Mouse (Mus musculus): ENCODE measurements around the gene Tmprss11f. TPM values are rescaled to one million over a fixed set of nuclear protein-coding genes. Genes with fewer than 3 reads are reported as not detected.

Gene Tmprss11f
- polyA plus RNA-seq, 1 experiment from 2014 or later = 0.04 TPM

- H3K27me3 ChIP-seq (ENCODE audit: low read depth, poor library complexity, severe bottlenecking) = no peaks in the 10 kb centered on the region
- no peaks in the 10 kb centered on the region for H3K9me3 ChIP-seq (replicated peaks)
- 90% methylated on average over 5 of the region's 5 CpGs for WGBS
- no peak for DNase-seq (ENCODE audit: low spot score)
- no peak overlapping the region for H3K27ac ChIP-seq
- no peaks in the 10 kb centered on the region for H3K4me1 ChIP-seq
- H3K36me3 ChIP-seq = no peaks in the 10 kb centered on the region
- no peak overlapping the region for H3K4me3 ChIP-seq
These were observed 120.7 kb downstream of the Tmprss11f start for GRCm38 (mm10) chr5:86511538-86511937.

GRCm38 (mm10) chr5:86493453-86493852 lies 138.8 kb downstream of the Tmprss11f start:
- no peaks in the 10 kb centered on the region for H3K36me3 ChIP-seq
- H3K9me3 ChIP-seq (replicated peaks) = no peaks in the 10 kb centered on the region
- no peaks in the 10 kb centered on the region for H3K27me3 ChIP-seq (ENCODE audit: low read depth, poor library complexity, severe bottlenecking)
- H3K4me3 ChIP-seq = no peak overlapping the region
- WGBS = 88% methylated on average over 1 of the region's 1 CpGs
- H3K4me1 ChIP-seq = no peaks in the 10 kb centered on the region
- DNase-seq (ENCODE audit: low spot score) = no peak
- H3K27ac ChIP-seq = no peak overlapping the region

- Histone ChIP-seq H3K9me3 (replicated peaks) (no peaks in the 10 kb centered on the region), H3K27me3 (ENCODE audit: low read depth, poor library complexity, severe bottlenecking) (no peaks in the 10 kb centered on the region), H3K36me3 (no peaks in the 10 kb centered on the region), H3K27ac (no peak overlapping the region), H3K4me1 (no peaks in the 10 kb centered on the region), H3K4me3 (no peak overlapping the region)
- no peak for DNase-seq (ENCODE audit: low spot score)
- WGBS = 87% methylated on average over 2 of the region's 2 CpGs
These were observed 149.7 kb downstream of the Tmprss11f start for GRCm38 (mm10) chr5:86482562-86482961.

DNA sequence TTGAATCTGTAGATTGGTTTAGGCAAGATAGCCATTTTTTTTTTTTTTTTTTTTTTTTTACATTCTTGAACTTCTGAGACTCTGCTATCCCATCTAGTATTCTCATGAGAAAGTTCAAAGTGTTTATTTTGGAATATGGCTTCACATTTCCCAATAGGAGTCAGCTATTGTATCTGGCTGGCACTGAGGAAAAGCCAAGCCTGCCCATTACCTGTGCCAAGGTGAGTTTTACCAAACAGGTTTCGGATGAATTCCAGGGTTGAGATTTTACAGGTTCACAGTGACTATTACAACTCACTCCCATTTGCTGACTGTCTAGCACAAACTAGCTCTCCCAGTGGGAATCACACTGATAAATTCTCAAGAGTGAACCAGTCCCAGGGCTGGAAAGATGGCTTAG lies 150.2 kb downstream of the Tmprss11f start:
- H3K27ac ChIP-seq = no peak overlapping the region
- WGBS = 94% methylated on average over 1 of the region's 1 CpGs
- H3K4me3 ChIP-seq = no peak overlapping the region
- no peaks in the 10 kb centered on the region for H3K4me1 ChIP-seq
- no peak for DNase-seq (ENCODE audit: low spot score)
- H3K36me3 ChIP-seq = no peaks in the 10 kb centered on the region
- no peaks in the 10 kb centered on the region for H3K9me3 ChIP-seq (replicated peaks)
- H3K27me3 ChIP-seq (ENCODE audit: low read depth, poor library complexity, severe bottlenecking) = no peaks in the 10 kb centered on the region

- no peaks in the 10 kb centered on the region for H3K36me3 ChIP-seq
- no peaks in the 10 kb centered on the region for H3K4me1 ChIP-seq
- no peaks in the 10 kb centered on the region for H3K9me3 ChIP-seq (replicated peaks)
- DNase-seq (ENCODE audit: low spot score) = no peak
- WGBS = 88% methylated on average over 9 of the region's 9 CpGs
- no peak overlapping the region for H3K27ac ChIP-seq
- no peak overlapping the region for H3K4me3 ChIP-seq
- no peaks in the 10 kb centered on the region for H3K27me3 ChIP-seq (ENCODE audit: low read depth, poor library complexity, severe bottlenecking)
These were observed 158.4 kb downstream of the Tmprss11f start for GRCm38 (mm10) chr5:86473859-86474258.

Other genes with a start within 250 kb of the Tmprss11f start
- gene Tmprss11a, start 163.4 kb downstream of the Tmprss11f start, polyA plus RNA-seq (2016; fragmentation: Nextera tagmentation; extraction: Ambion mirVana) = not detected in 2 replicates
- not detected in 2 replicates for gene Tmprss11g, start 113.8 kb downstream of the Tmprss11f start, polyA plus RNA-seq (2016; fragmentation: Nextera tagmentation; extraction: Ambion mirVana)
- gene Tmprss11b, start 43.9 kb upstream of the Tmprss11f start, polyA plus RNA-seq (2016; fragmentation: Nextera tagmentation; extraction: Ambion mirVana) = not detected in 2 replicates
- gene Tmprss11e, start 113.4 kb upstream of the Tmprss11f start, polyA plus RNA-seq (2016; fragmentation: Nextera tagmentation; extraction: Ambion mirVana) = not detected in 2 replicates
- gene Ythdc1, start 171.8 kb upstream of the Tmprss11f start, polyA plus RNA-seq (2016; fragmentation: Nextera tagmentation; extraction: Ambion mirVana) = 34.8 and 43.0 TPM in 2 replicates

All from limb, embryonic 10.5 days (tissue).